Mouse (Mus musculus) retina, postnatal 7 days (tissue): ENCODE data around the gene Ccl22.

ENCODE experiments used
- DNase-seq: peaks from one replicate; pipeline ENCODE4 v3.0.0-alpha.2; 2012; ENCODE audit warnings: low read depth, low spot score

Ccl22 gene

GRCm38 (mm10) chr8:94778895-94779533, 33.6 kb downstream of the Ccl22 start:
- DNase-seq, result no peak

DNA sequence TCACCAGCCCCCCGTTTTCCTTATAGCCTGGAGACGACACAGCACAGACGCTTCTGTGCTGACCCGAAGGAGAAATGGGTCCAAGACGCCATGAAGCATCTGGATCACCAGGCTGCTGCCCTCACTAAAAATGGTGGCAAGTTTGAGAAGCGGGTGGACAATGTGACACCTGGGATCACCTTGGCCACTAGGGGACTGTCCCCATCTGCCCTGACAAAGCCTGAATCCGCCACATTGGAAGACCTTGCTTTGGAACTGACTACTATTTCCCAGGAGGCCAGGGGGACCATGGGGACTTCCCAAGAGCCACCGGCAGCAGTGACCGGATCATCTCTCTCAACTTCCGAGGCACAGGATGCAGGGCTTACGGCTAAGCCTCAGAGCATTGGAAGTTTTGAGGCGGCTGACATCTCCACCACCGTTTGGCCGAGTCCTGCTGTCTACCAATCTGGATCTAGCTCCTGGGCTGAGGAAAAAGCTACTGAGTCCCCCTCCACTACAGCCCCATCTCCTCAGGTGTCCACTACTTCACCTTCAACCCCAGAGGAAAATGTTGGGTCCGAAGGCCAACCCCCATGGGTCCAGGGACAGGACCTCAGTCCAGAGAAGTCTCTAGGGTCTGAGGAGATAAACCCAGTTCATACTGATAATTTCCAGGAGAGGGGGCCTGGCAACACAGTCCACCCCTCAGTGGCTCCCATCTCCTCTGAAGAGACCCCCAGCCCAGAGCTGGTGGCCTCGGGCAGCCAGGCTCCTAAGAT, 34.3 kb downstream of the Ccl22 start:
- no peak for DNase-seq

DNA sequence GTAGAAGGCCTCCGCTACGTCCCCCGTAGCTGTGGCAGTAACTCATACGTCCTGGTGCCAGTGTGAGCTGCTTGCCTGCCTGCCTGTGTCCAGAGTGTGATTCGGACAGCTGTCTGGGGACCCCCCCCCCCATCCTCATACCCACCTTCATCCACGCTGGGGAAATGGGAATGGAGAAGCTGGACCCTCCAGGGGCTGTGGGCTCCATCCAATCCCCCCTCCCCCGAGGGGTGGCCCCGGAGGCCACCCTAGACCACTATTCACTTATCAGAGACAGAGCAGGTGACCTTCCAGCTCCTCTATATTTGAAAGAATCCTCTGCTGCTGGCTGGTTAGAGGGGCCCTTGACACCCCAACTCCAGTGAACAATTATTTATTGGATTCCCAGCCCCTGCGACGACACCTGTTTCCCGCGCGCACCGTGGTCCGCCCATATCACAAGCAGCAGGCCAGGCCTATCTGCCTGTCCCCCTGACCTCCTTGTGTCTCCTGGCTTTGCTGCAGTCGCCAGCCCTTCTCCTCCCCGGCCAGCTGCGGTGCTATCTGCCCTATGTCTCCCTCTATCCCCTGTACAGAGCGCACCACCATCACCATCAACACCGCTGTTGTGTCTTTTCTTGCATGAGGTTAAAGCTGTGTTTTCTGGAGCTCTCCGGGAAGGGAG, 35.2 kb downstream of the Ccl22 start:
- DNase-seq, result no peak

GRCm38 (mm10) chr8:94781155-94781837, 35.9 kb downstream of the Ccl22 start:
- no peak for DNase-seq

DNA sequence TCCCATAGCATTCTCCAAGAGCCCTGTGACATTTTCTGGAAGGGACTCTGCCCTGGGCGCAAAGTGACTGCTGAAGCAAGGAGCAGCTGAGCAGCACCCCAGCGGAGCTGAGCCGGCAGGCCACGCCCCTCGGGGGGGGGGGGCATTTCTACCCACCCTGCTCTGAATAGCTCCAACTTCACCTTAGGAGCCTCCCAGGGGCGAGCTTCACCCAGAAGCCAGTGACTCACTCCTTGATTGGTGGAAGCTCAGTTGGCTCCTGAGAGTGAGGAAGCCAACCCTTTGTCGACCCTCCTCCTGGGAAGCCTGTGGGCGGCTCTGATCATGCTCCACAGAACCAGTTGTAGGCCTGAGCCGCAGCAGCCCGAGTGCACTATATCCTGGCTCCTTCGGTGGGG, 36.4 kb downstream of the Ccl22 start:
- DNase-seq, result no peak

- DNase-seq, result no peak
Measured at GRCm38 (mm10) chr8:94783890-94784289, 38.5 kb downstream of the Ccl22 start.

- DNase-seq, result no peak
Measured at GRCm38 (mm10) chr8:94785247-94785985, 40.0 kb downstream of the Ccl22 start.

- DNase-seq, result no peak
Measured at GRCm38 (mm10) chr8:94785995-94786595, 40.7 kb downstream of the Ccl22 start.

DNA sequence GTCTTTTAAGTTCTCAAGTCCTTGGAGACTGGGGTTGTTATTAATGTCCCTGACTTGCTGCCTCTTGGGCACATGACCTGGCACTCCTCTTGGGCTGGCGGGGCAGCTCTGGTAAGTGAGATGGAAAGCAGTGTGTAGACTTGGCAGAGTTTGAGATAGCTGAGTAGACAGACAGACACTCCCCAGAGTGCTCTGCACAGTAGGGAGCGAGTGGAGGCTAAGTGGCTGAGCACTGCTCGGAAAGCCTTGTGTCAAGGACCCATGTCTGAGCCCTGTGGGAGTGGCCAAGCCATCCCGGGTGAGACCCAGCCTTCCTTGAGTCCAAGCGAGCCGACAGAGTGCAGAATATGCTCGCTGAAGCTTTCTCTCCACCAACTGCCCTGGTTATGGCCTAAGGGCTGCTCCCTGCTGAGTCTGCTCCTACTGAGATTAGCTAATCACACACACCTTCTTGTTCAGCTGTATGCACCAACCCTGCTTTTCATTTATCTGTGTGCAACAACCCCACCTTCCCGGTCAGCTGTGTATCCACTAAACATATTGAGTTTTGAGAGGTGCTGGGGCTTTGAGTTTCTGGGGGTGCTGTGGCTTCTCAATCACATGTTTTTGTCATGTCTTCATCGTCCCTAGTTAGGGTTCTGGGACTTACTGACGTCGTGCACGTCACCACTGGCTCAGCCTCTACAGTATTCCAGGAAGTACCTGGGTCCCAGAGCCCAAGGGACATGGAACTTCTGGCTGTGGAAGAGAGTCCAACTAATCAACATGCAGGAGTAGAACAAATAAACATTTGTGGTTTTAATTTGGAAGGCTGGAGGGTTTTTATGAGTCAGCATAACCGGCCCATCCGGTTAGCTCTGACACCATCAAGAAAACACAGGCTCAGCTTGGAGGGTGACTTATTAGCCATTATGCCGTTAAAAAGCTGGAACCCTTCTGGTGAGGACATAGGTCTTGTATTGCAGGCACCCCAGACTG, 42.4 kb downstream of the Ccl22 start:
- DNase-seq, result no peak

DNA sequence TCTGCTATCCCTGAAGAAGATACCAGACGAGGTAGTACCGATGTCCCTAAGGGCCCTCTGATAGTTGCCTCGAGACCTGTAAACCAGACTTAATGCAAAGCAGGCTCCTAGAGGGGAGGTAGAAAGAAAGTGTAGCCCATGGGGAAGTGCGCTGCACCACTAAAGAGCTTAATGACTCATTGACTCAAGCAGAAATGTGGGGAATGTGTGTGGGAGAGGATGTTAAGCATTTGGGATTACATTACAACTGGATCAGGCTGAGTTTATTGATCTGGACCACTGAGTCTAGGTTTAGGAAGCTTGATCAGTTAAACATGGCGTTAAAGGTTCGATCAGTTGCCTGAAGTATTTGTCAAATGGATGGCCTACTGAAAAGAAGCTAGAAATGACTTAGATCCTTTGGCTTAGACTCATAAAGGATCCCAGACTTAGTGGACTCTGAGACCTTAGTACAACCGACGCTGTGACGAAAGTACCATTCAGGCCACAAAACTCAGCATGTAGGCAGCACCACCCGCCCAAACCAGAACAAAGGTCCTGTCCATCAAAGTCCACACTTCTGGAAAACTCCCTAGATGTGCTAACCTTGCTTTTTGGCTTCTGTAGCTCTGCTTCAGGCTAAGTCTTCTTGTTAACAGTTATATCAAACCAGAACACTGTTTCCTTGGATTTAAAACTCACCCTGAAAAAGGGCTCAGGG, 44.0 kb downstream of the Ccl22 start:
- no peak for DNase-seq

GRCm38 (mm10) chr8:94794368-94794767, 49.0 kb downstream of the Ccl22 start:
- DNase-seq, result no peak

GRCm38 (mm10) chr8:94794782-94795181, 49.4 kb downstream of the Ccl22 start:
- DNase-seq, result no peak

GRCm38 (mm10) chr8:94800278-94800968, 55.0 kb downstream of the Ccl22 start:
- no peak for DNase-seq
